Comparison of ENCODE assay signal across 7 mouse cellular contexts in the genomic region with DNA sequence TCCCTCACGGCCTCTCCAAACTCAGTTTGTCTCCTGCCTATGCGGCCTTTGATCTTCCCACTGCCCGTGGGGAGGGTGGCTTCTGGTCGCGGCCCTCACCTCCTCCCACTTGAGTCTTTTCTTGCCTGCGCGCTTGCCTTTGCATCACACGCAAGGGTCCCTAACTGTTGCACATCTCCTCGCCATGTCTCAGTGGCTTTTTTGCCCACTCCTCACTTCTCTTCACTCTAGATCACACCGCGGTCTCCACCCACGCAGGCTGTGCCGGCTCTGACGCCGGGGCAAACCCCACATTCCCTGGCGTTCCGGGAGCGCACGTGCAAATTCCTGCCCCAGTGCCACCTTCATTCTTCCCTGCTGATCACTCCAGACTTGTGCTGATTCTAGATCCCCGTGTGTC. TPM values are rescaled to one million over a fixed set of nuclear protein-coding genes. Genes with fewer than 3 reads are reported as not detected.
A peak's percentile ranks its signal among the peaks of the same experiment; 100 is the strongest.
DNase-seq lines count a peak whose midpoint lies in the region; ATAC-seq and TF ChIP-seq lines count a peak whose summit lies in the region.

No protein-coding gene starts in this region.

- no peak for TF ChIP-seq CTCF in spleen, adult 2 months (IDR thresholded peaks at IDR 0.05; ENCODE audit: extremely low read depth, insufficient read depth, insufficient read length, insufficient replicate concordance)

- peak overlapping the region; percentile 98 for H3K4me3 ChIP-seq in spleen, adult 2 months (ENCODE audit: extremely low read depth, insufficient read depth, insufficient read length)
- peak overlapping the region; percentile 96 for H3K4me3 ChIP-seq in embryonic facial prominence, embryonic 11.5 days (ENCODE audit: low read depth, low read length)
- peak overlapping the region; percentile 77 to 95 for H3K4me3 ChIP-seq in heart, embryonic 14.5 days (ENCODE audit: control insufficient read depth in 1 of 2, insufficient read depth in 1 of 2, low read depth in 1 of 2, low read length in 2 of 2)
- peak overlapping the region; percentile 97 for H3K4me3 ChIP-seq in midbrain, embryonic 13.5 days (replicated peaks)

- H3K27ac ChIP-seq in spleen, adult 2 months (ENCODE audit: insufficient read depth, low read length): peak overlapping the region; percentile 58
- peak overlapping the region; percentile 43 for H3K27ac ChIP-seq in embryonic facial prominence, embryonic 11.5 days (replicated peaks; ENCODE audit: low read depth, low read length)
- H3K27ac ChIP-seq in heart, embryonic 14.5 days (replicated peaks in 1 of 2; ENCODE audit: control insufficient read depth in 1 of 2, insufficient read depth in 1 of 2, low read depth in 2 of 2, low read length in 2 of 2): peak overlapping the region; percentile 61 to 79
- peak overlapping the region; percentile 73 for H3K27ac ChIP-seq in midbrain, embryonic 13.5 days

- H3K4me1 ChIP-seq in spleen, adult 2 months (ENCODE audit: control insufficient read depth, insufficient read depth, insufficient read length): peaks cover 5% of the 10 kb centered on the region; the same call in 1 of the 2 replicates
- no peaks in the 10 kb centered on the region for H3K4me1 ChIP-seq in embryonic facial prominence, embryonic 11.5 days (ENCODE audit: control insufficient read depth, insufficient read depth, low read length)
- peaks cover 3 to 23% of the 10 kb centered on the region in 2 experiments for H3K4me1 ChIP-seq in heart, embryonic 14.5 days (ENCODE audit: control insufficient read depth in 2 of 2, insufficient read depth in 2 of 2, low read length in 2 of 2)
- peaks cover 38% of the 10 kb centered on the region for H3K4me1 ChIP-seq in midbrain, embryonic 13.5 days (replicated peaks)

- H3K36me3 ChIP-seq in spleen, adult 2 months (ENCODE audit: control insufficient read depth, insufficient read depth, low read length): peaks cover 6% of the 10 kb centered on the region; the same call in 1 of the 2 replicates
- peaks cover 9% of the 10 kb centered on the region for H3K36me3 ChIP-seq in embryonic facial prominence, embryonic 11.5 days (replicated peaks; ENCODE audit: control insufficient read depth, insufficient read depth, low read depth, low read length)
- peaks cover 55% of the 10 kb centered on the region for H3K36me3 ChIP-seq in heart, embryonic 14.5 days (ENCODE audit: control insufficient read depth, insufficient read depth, low read length)
- H3K36me3 ChIP-seq in midbrain, embryonic 13.5 days: peaks cover 38% of the 10 kb centered on the region

- intact Hi-C loops in left cerebral cortex, postnatal 25 days (cut with DNase I): loop anchor here (5.0 kb wide), 1 partner anchor 124 kb away; a partner anchor contains a TSS

- TF ChIP-seq POLR2A in spleen, adult 2 months (IDR thresholded peaks at IDR 0.05; ENCODE audit: low read depth, low read length): no peak

- H3K4me2 ChIP-seq in embryonic facial prominence, embryonic 11.5 days (ENCODE audit: low read depth, low read length): peak overlapping the region; percentile 85
- H3K4me2 ChIP-seq in heart, embryonic 14.5 days (ENCODE audit: low read length): peak overlapping the region; percentile 66
- H3K4me2 ChIP-seq in midbrain, embryonic 13.5 days (replicated peaks): peak overlapping the region; percentile 89

- DNase-seq in spleen, adult 2 months (ENCODE audit: low read depth in 1 of 2, low spot score in 2 of 2): no peak
- DNase-seq in spleen, postnatal 36 days (ENCODE audit: low spot score in 2 of 2): no peak
- peak; percentile 10 for DNase-seq in embryonic facial prominence, embryonic 11.5 days (ENCODE audit: low spot score)
- peak; percentile 27 to 28 for DNase-seq in left cerebral cortex, postnatal 25 days (ENCODE audit: low spot score in 2 of 2)
- DNase-seq in spleen, postnatal 14 days (ENCODE audit: low spot score in 2 of 2): no peak

- 1% methylated on average over 20 of the region's 20 CpGs for WGBS in spleen, adult 2 months
- WGBS in embryonic facial prominence, embryonic 11.5 days: under 1% methylated on average over 20 of the region's 20 CpGs
- whole genome bisulfite sequencing in heart, embryonic 14.5 days: 1% methylated on average over 20 of the region's 20 CpGs
- under 1% methylated on average over 20 of the region's 20 CpGs for WGBS in midbrain, embryonic 13.5 days

- ATAC-seq in embryonic facial prominence, embryonic 11.5 days (replicated peaks; ENCODE audit: insufficient number of reproducible peaks, low FRiP score, low TSS enrichment, low read depth): no peak
- 0 out of 2 replicates have a peak, but pooled peaks have one; percentile 1 for ATAC-seq in heart, embryonic 14.5 days (ENCODE audit: insufficient number of reproducible peaks, insufficient read depth, low FRiP score, low read depth)
- no peak; the same call in 1 of the 2 replicates for ATAC-seq in midbrain, embryonic 13.5 days

- H3K9me3 ChIP-seq in embryonic facial prominence, embryonic 11.5 days (replicated peaks; ENCODE audit: control insufficient read depth, low read length): no peaks in the 10 kb centered on the region
- H3K9me3 ChIP-seq in heart, embryonic 14.5 days (ENCODE audit: control insufficient read depth, low read length): no peaks in the 10 kb centered on the region
- no peaks in the 10 kb centered on the region for H3K9me3 ChIP-seq in midbrain, embryonic 13.5 days

- H3K27me3 ChIP-seq in spleen, adult 2 months (ENCODE audit: control insufficient read depth, insufficient read depth, low read length): no peaks in the 10 kb centered on the region
- no peaks in the 10 kb centered on the region for H3K27me3 ChIP-seq in embryonic facial prominence, embryonic 11.5 days (ENCODE audit: control insufficient read depth, insufficient read depth, low read length)
- no peaks in the 10 kb centered on the region for H3K27me3 ChIP-seq in heart, embryonic 14.5 days (ENCODE audit: control insufficient read depth, insufficient read depth, low read length)
- H3K27me3 ChIP-seq in midbrain, embryonic 13.5 days: no peaks in the 10 kb centered on the region

- peak overlapping the region; percentile 92 for H3K9ac ChIP-seq in embryonic facial prominence, embryonic 11.5 days (replicated peaks; ENCODE audit: low read length)
- H3K9ac ChIP-seq in heart, embryonic 14.5 days (ENCODE audit: low read length): peak overlapping the region; percentile 87
- H3K9ac ChIP-seq in midbrain, embryonic 13.5 days (replicated peaks): peak overlapping the region; percentile 88

RNA-seq across cellular contexts. Expression of a gene that starts 0.5 kb away (rescaled TPM):
- 14.7 and 16.8 TPM in 2 replicates for polyA plus RNA-seq in spleen, adult 2 months (2012; rRNA removed)
- 72.0 and 78.5 TPM in 2 replicates for polyA plus RNA-seq in embryonic facial prominence, embryonic 11.5 days (2014; fragmentation: Nextera tagmentation; extraction: Ambion mirVana)
- 24.1 and 24.2 TPM in 2 replicates for polyA plus RNA-seq in heart, embryonic 14.5 days (2014; fragmentation: Nextera tagmentation; extraction: Ambion mirVana)
- 10 to 100 TPM; 40.5 to 41.4 TPM for total RNA-seq in left cerebral cortex, postnatal 25 days (2021)
- 46.4 and 46.8 TPM in 2 replicates for polyA plus RNA-seq in midbrain, embryonic 13.5 days (2015; fragmentation: Nextera tagmentation; extraction: Ambion mirVana)

RNA-seq across cellular contexts. Expression of a gene that starts 0.6 kb away (rescaled TPM):
- 5.2 and 5.6 TPM in 2 replicates for polyA plus RNA-seq in spleen, adult 2 months (2012; rRNA removed)
- 11.3 and 12.0 TPM in 2 replicates for polyA plus RNA-seq in embryonic facial prominence, embryonic 11.5 days (2014; fragmentation: Nextera tagmentation; extraction: Ambion mirVana)
- polyA plus RNA-seq in heart, embryonic 14.5 days (2014; fragmentation: Nextera tagmentation; extraction: Ambion mirVana): 11.2 and 11.7 TPM in 2 replicates
- total RNA-seq in left cerebral cortex, postnatal 25 days (2021): 1 to 10 TPM; 6.4 to 6.5 TPM
- 9.4 and 10.1 TPM in 2 replicates for polyA plus RNA-seq in midbrain, embryonic 13.5 days (2015; fragmentation: Nextera tagmentation; extraction: Ambion mirVana)

RNA-seq across cellular contexts. Expression of a gene that starts 42.2 kb away (rescaled TPM):
- 176 and 177 TPM in 2 replicates for polyA plus RNA-seq in spleen, adult 2 months (2012; rRNA removed)
- polyA plus RNA-seq in embryonic facial prominence, embryonic 11.5 days (2014; fragmentation: Nextera tagmentation; extraction: Ambion mirVana): 18.1 and 19.3 TPM in 2 replicates
- 24.8 and 29.1 TPM in 2 replicates for polyA plus RNA-seq in heart, embryonic 14.5 days (2014; fragmentation: Nextera tagmentation; extraction: Ambion mirVana)
- total RNA-seq in left cerebral cortex, postnatal 25 days (2021): 100 to 1,000 TPM; 108 to 119 TPM
- polyA plus RNA-seq in midbrain, embryonic 13.5 days (2015; fragmentation: Nextera tagmentation; extraction: Ambion mirVana): 38.7 and 40.8 TPM in 2 replicates

RNA-seq across cellular contexts. Expression of a gene that starts 44.8 kb away (rescaled TPM):
- 30.0 and 33.6 TPM in 2 replicates for polyA plus RNA-seq in spleen, adult 2 months (2012; rRNA removed)
- polyA plus RNA-seq in embryonic facial prominence, embryonic 11.5 days (2014; fragmentation: Nextera tagmentation; extraction: Ambion mirVana): 121 and 127 TPM in 2 replicates
- 43.6 and 48.7 TPM in 2 replicates for polyA plus RNA-seq in heart, embryonic 14.5 days (2014; fragmentation: Nextera tagmentation; extraction: Ambion mirVana)
- total RNA-seq in left cerebral cortex, postnatal 25 days (2021): 10 to 100 TPM; 33.9 to 35.5 TPM
- polyA plus RNA-seq in midbrain, embryonic 13.5 days (2015; fragmentation: Nextera tagmentation; extraction: Ambion mirVana): 92.8 and 99.0 TPM in 2 replicates

RNA-seq across cellular contexts. Expression of a gene that starts 44.8 kb away (rescaled TPM):
- 128 and 138 TPM in 2 replicates for polyA plus RNA-seq in spleen, adult 2 months (2012; rRNA removed)
- 55.3 and 63.2 TPM in 2 replicates for polyA plus RNA-seq in embryonic facial prominence, embryonic 11.5 days (2014; fragmentation: Nextera tagmentation; extraction: Ambion mirVana)
- polyA plus RNA-seq in heart, embryonic 14.5 days (2014; fragmentation: Nextera tagmentation; extraction: Ambion mirVana): 90.8 and 93.0 TPM in 2 replicates
- total RNA-seq in left cerebral cortex, postnatal 25 days (2021): 10 to 100 TPM; 95.5 to 95.9 TPM
- 87.3 and 91.6 TPM in 2 replicates for polyA plus RNA-seq in midbrain, embryonic 13.5 days (2015; fragmentation: Nextera tagmentation; extraction: Ambion mirVana)

Comparison
In these comparisons a context has a peak if more than half of its experiments do, and no peak if none do; other contexts are left out.
1. DNase-seq: peak in embryonic facial prominence, embryonic 11.5 days (single experiment) and left cerebral cortex, postnatal 25 days (2 of 2); none in spleen, adult 2 months (0 of 2), spleen, postnatal 36 days (0 of 2) and spleen, postnatal 14 days (0 of 2).
2. Peak in every context shown above with its lines, with median percentiles within 50 percentile points of each other: H3K27ac ChIP-seq, H3K4me3 ChIP-seq, H3K4me2 ChIP-seq and H3K9ac ChIP-seq.